Mouse (Mus musculus): ENCODE measurements at regions not wholly inside any gene's neighbourhood (a gene's known extent, or its start where the extent isn't known, plus 50 kb on each side); places are given as distances from the start of the nearest gene placed in this dataset.

- TF ChIP-seq GATA1 (IDR thresholded peaks at IDR 0.05; ENCODE audit: borderline replicate concordance, low read length) (no peak), FLI1 (IDR thresholded peaks at IDR 0.05; ENCODE audit: low read length) (no peak)
Measured at GRCm38 (mm10) chr1:186297464-186297863, 180.4 kb upstream of the Lyplal1 start.

Data from megakaryocyte, embryonic 14.5 days (primary cell).